Mouse (Mus musculus) hindbrain, embryonic 13.5 days (tissue): ENCODE results near the gene Ppp5c. TPM values are rescaled to one million over a fixed set of nuclear protein-coding genes. Genes with fewer than 3 reads are reported as not detected.
A peak's percentile ranks its signal among the peaks of the same experiment; 100 is the strongest.
"Not testable (repeated sequence)": the region's sequence is repeated elsewhere in the genome, so short reads cannot be mapped to it uniquely, and the experiment has no call there.

Source experiments
- ATAC-seq: fragments of 200-750 bp; cut with Nextera tagmentation; 2 replicates; pipeline ENCODE4 v1.8.0; 2017; ENCODE audit warnings: moderate TSS enrichment; ENCODE audit not compliant: low FRiP score
- H3K27ac ChIP-seq: fragments of 300-500 bp; sonication (generic); 2 replicates; pipeline ENCODE4 v1.5.1; 2015; ENCODE audit warnings: inconsistent platforms, mild to moderate bottlenecking, moderate library complexity
- H3K27me3 ChIP-seq: fragments of 300-500 bp; sonication (generic); 2 replicates; pipeline ENCODE4 v1.6.1; 2015; ENCODE audit warnings: mild to moderate bottlenecking, inconsistent platforms
- H3K36me3 ChIP-seq: fragments of 300-500 bp; sonication (generic); 2 replicates; pipeline ENCODE4 v1.6.1; 2015; ENCODE audit warnings: mild to moderate bottlenecking, inconsistent platforms
- H3K4me1 ChIP-seq: fragments of 300-500 bp; sonication (generic); replicated peaks from 2 replicates; pipeline ENCODE4 v1.6.1; 2015; ENCODE audit warnings: inconsistent platforms
- H3K4me2 ChIP-seq: fragments of 300-500 bp; sonication (generic); 2 replicates; pipeline ENCODE4 v1.6.1; 2015; ENCODE audit warnings: inconsistent platforms, mild to moderate bottlenecking, moderate library complexity
- H3K4me3 ChIP-seq: fragments of 300-500 bp; sonication (generic); 2 replicates; pipeline ENCODE4 v1.5.1; 2015; ENCODE audit warnings: mild to moderate bottlenecking, inconsistent platforms
- H3K9ac ChIP-seq: fragments of 300-500 bp; sonication (generic); 2 replicates; pipeline ENCODE4 v1.6.1; 2015; ENCODE audit warnings: mild to moderate bottlenecking, inconsistent platforms
- H3K9me3 ChIP-seq: fragments of 300-500 bp; sonication (generic); 2 replicates; pipeline ENCODE4 v1.6.1; 2016; ENCODE audit warnings: inconsistent platforms
- WGBS: fragments of 180-500 bp; shearing (Covaris S2); methylation state at CpG from one replicate; pipeline ENCODE4 v1.1.7; 2015; 5-methylcytosine and 5-hydroxymethylcytosine counted together
- polyA plus RNA-seq: library from polyadenylated mRNA; unstranded; fragments of >200 nt; fragmentation: Nextera tagmentation; extraction: Ambion mirVana; gene quantifications from 2 replicates; pipeline ENCODE4 v1.2.1, GENCODE M21; 2015

The Ppp5c gene
- polyA plus RNA-seq, result 109 and 115 TPM in 2 replicates

DNA sequence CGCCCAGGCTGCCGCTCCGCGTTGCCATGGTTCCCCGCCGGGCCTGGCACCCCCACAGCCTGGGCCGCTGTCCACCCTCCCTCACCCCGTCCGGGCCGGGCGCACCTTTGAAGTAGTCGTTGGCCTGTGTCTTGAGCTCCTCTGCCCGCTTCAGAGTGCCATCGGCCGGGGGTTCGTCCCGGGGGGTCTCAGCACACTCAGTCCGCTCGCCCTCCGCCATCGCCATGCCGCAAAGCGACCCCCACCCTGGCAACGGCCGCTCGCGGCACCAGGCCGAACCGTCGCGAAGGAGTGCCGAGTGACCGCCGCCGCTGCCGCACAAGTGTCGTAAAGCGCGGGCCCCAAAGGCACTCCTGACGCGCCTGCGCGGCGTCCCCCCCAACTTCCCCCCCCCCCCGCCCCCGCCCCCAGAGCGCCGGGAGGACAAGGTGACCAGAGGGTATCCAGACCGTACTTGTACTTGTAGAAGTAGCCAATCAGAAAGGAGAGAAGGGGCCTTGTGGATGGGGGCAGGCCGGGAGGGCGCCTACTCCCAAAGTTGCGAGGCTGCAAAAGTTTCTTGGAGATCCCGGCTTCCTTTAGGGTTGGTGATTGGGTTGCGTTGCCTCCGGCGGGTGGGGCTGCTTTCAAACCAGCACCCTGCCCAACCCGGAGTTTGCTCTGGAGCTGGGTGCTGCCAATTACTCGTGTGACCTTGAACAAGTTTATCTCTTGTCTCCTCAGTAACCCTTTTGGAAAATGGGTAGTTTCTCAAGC is at the start of gene Ppp5c:
Ppp5c (minus strand) TSS at position 337 of the 756 bp plus-strand sequence.
- WGBS, result under 1% methylated on average over 56 of the region's 58 CpGs
- Histone ChIP-seq H3K27me3 (0 out of 2 replicates have a peak, but pooled peaks cover 5% of the 10 kb centered on the region), H3K36me3 (peaks cover 23% of the 10 kb centered on the region), H3K4me3 (peak within 1 kb of the TSS; percentile 84), H3K9me3 (no peaks in the 10 kb centered on the region), H3K9ac (peak within 1 kb of the TSS; percentile 88), H3K27ac (peak within 1 kb of the TSS; percentile 76), H3K4me2 (peak within 1 kb of the TSS; percentile 83), H3K4me1 (peaks cover 36% of the 10 kb centered on the region)
- peak; percentile 90 for ATAC-seq

DNA sequence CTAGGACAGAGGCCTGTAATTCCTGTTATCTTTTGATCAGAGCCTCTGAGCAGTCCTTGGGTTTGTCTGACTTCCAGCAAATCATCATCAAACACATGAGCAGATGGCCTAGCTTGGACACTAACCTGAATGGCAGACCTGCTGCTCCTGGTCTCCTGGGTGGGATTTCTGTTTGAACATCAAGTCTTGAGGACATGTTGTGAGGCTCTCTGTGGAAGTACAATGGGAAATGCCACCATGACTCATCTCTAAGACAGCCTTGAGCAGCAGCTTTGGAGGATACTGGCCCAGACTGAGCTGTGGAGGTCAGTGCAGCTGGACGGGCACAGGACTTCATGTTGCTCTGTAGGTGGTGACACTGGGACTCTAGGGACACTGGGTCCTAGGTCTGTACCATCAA is 48.8 kb upstream of the Ppp5c start:
- no peak for ATAC-seq
- H3K9me3 ChIP-seq, result no peaks in the 10 kb centered on the region
- no peak overlapping the region for H3K27ac ChIP-seq
- H3K27me3 ChIP-seq, result 0 out of 2 replicates have a peak, but pooled peaks cover 2% of the 10 kb centered on the region
- no peak overlapping the region for H3K4me3 ChIP-seq
- no peak overlapping the region for H3K4me2 ChIP-seq
- no peak overlapping the region for H3K9ac ChIP-seq
- no peaks in the 10 kb centered on the region for H3K4me1 ChIP-seq
- H3K36me3 ChIP-seq, result no peaks in the 10 kb centered on the region
- 82% methylated on average over 1 of the region's 1 CpGs for WGBS

DNA sequence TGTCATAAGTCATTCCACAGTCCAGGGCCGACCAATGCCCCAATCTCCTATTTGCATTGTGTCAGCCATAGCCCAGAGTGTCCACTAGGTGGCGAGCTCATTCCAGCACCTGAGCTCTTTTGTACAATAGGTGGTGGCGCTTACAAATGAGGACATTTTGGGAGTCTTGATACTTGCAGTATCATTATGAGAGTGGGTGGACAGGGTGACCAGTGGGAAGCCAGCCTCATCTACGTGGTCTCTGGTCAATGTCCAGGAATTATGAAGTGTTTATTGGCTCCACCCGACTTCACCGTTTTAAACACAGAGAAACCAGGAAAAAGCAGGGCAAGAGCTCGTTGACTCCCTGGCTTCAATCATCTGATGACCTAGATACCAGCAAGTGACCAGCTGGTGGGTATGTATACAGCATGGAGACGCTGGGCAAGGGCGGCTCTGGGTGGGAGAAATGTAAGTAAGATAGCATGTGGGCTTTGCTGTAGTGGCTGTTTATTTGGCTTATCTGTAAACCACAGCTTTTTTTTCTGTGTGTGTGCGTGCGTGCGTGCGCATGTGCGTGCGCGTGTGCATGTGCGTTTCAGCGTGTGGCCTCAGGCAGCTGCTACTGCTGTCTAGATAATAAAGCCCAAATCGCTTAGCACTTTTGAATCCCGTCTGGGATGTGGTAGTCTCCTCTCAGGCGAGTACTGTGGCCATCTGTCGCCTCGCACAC is 46.3 kb upstream of the Ppp5c start, which contains the start of gene Psg16:
Psg16 (plus strand) TSS at position 137 of the 712 bp plus-strand sequence.
- H3K27me3 ChIP-seq, result 0 out of 2 replicates have a peak, but pooled peaks cover 2% of the 10 kb centered on the region
- H3K9me3 ChIP-seq, result no peaks in the 10 kb centered on the region
- H3K9ac ChIP-seq, result no peak within 1 kb of the TSS
- H3K4me2 ChIP-seq, result peak within 1 kb of the TSS; percentile 21; the same call in 1 of the 2 replicates
- no peak within 1 kb of the TSS for H3K27ac ChIP-seq
- WGBS, result 73% methylated on average over 23 of the region's 23 CpGs
- H3K4me1 ChIP-seq, result no peaks in the 10 kb centered on the region
- H3K4me3 ChIP-seq, result 0 out of 2 replicates have a peak within 1 kb of the TSS, but pooled peaks have one; percentile 2
- no peaks in the 10 kb centered on the region for H3K36me3 ChIP-seq
- ATAC-seq, result peak; percentile 84

DNA sequence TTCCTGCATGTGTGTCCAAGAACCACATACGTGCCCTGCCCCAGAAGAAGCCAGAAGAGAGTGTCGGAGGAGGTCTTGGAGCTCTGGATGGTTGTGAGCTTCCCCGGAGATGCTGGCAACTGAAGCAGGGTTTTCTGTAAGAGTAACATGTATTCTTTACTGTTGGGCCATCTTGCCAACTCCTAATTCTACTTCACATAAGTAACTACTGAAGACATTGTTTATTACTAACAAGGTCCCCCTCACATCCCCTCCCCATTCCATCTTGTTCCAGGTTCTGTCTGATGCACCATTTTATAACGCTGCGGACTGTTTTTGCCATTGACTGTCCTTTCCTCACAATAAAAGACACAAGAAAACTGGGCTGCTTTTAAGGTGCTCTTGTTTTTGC is 45.8 kb upstream of the Ppp5c start:
- WGBS, result 53% methylated on average over 5 of the region's 5 CpGs
- Histone ChIP-seq H3K27ac (no peak overlapping the region), H3K4me2 (no peak overlapping the region)

DNA sequence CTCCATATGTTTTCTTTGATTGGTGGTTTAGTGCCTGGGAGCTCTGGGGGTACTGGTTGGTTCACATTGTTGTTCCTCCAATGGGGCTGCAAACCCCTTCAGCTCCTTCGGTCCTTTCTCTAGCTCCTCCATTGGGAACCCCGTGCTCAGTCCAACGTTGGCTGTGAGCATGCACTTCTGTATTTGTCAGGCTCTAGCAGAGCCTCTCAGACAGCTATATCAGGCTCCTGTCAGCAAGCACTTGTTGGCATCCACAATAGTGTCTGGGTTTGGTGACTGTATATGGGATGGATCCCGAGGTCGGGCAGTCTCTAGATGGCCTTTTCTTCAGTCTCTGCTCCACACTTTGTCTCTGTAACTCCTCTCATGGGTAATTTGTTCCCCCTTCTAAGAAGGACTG is 39.9 kb upstream of the Ppp5c start:
- WGBS, result 68% methylated on average over 5 of the region's 5 CpGs
- H3K27ac ChIP-seq, H3K4me2 ChIP-seq, H3K4me1 ChIP-seq, H3K9me3 ChIP-seq, H3K4me3 ChIP-seq, H3K36me3 ChIP-seq, H3K9ac ChIP-seq, ATAC-seq: not testable (repeated sequence)
- peaks cover 12% of the 10 kb centered on the region for H3K27me3 ChIP-seq

More for the DNA sequence above, 45.8 kb upstream of the Ppp5c start:
- H3K4me3 ChIP-seq, result no peak overlapping the region
- H3K9ac ChIP-seq, result no peak overlapping the region
- H3K4me1 ChIP-seq, result no peaks in the 10 kb centered on the region
- no peaks in the 10 kb centered on the region for H3K36me3 ChIP-seq
- no peaks in the 10 kb centered on the region for H3K9me3 ChIP-seq
- ATAC-seq, result no peak
- H3K27me3 ChIP-seq, result peaks cover 2% of the 10 kb centered on the region; the same call in 1 of the 2 replicates

DNA sequence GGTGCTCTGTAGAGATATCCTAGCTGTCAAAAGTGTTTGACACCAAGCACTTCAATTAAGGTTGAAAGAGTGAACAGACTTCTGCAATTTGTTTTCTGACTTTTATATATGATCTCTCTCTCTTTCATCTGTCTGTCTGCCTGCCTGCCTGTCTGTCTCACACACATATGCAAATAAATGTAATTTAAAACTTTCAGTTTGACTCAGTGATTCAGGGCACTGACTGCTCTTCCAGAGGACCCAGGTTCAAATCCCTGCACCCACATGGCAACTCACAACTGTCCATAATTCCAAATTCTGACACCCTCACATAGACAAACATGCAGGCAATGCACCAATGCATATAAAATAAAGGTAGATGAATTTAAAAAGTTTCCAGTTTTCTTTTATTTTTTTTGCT is 39.3 kb upstream of the Ppp5c start:
- no peak overlapping the region for H3K27ac ChIP-seq
- H3K9me3 ChIP-seq, result no peaks in the 10 kb centered on the region
- ATAC-seq, result no peak
- H3K4me1 ChIP-seq, result peaks cover 6% of the 10 kb centered on the region
- no peak overlapping the region for H3K4me3 ChIP-seq
- H3K9ac ChIP-seq, result no peak overlapping the region
- H3K4me2 ChIP-seq, result no peak overlapping the region
- H3K36me3 ChIP-seq, result no peaks in the 10 kb centered on the region
- H3K27me3 ChIP-seq, result peaks cover 15% of the 10 kb centered on the region

DNA sequence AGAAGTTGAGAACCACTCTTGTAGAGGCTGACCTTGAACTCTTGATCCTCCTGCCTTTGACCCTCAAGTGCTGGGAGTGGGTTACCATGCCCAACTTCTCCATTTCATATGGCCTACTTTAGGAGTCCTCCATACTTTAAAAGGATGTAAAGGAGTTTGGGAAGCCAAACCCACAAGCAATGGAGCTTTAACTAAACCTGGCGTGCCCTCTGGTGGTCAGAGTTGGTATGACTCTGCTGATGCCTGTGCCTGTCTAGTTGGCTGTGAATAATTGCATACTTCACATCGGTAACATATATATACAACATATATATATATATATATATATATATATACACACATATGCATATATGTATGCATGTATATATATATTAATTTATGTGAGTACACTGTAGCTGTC is 38.7 kb upstream of the Ppp5c start:
- Histone ChIP-seq H3K27ac (no peak overlapping the region), H3K27me3 (peaks cover 20% of the 10 kb centered on the region), H3K4me2 (no peak overlapping the region), H3K9me3 (no peaks in the 10 kb centered on the region), H3K4me3 (no peak overlapping the region), H3K4me1 (peaks cover 6% of the 10 kb centered on the region), H3K9ac (no peak overlapping the region), H3K36me3 (no peaks in the 10 kb centered on the region)
- WGBS, result 14% methylated on average over 2 of the region's 2 CpGs
- ATAC-seq, result no peak

DNA sequence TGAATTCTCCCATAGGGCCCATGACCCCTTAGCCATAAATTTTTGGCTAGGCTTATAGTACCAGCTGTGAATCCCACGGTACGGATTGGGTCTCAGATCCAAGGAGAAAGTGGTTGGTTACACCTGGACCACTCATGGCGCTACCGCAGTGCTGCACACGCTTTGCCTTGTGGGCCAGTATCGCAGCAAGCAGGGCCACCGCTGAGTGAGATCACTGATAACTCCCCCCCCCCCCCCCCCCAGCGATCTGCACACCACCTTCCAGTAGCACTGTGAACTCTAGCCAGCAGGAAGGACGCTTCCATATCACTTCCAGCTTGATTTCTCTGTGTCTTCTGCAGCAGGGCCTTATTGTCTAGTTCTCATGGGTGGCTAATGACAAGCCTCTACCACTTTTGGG is 37.9 kb upstream of the Ppp5c start:
- Histone ChIP-seq H3K9ac (no peak overlapping the region), H3K9me3 (no peaks in the 10 kb centered on the region), H3K4me3 (no peak overlapping the region), H3K27ac (no peak overlapping the region), H3K27me3 (peaks cover 27% of the 10 kb centered on the region), H3K36me3 (no peaks in the 10 kb centered on the region), H3K4me1 (peaks cover 12% of the 10 kb centered on the region), H3K4me2 (no peak overlapping the region)
- no peak for ATAC-seq
- 86% methylated on average over 9 of the region's 9 CpGs for WGBS

DNA sequence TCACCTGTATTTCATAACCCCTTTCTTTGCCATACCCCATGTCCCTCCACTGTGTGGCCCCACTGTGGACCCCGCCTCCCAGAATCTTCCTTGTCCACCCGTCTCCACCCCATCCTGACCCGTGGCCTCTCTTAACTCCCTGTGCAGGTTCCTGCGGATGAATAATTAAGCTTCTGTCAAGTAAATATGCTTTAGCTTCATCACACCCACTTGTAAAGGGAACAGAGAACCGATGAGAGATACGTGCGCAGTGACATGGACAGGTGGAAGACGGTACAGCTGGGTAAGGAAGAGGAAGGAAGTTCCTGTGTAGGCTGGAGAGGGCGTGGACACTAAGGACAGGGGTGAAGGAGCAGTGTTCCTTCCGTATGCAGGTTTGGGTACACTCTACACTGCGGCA is 35.1 kb upstream of the Ppp5c start:
- Histone ChIP-seq H3K36me3 (no peaks in the 10 kb centered on the region), H3K9me3 (no peaks in the 10 kb centered on the region), H3K4me3 (peak overlapping the region; percentile 42), H3K27ac (no peak overlapping the region), H3K9ac (peak overlapping the region; percentile 43), H3K4me1 (peaks cover 40% of the 10 kb centered on the region), H3K27me3 (peaks cover 27% of the 10 kb centered on the region), H3K4me2 (peak overlapping the region; percentile 60)
- peak; percentile 29 for ATAC-seq
- 22% methylated on average over 11 of the region's 11 CpGs for WGBS

DNA sequence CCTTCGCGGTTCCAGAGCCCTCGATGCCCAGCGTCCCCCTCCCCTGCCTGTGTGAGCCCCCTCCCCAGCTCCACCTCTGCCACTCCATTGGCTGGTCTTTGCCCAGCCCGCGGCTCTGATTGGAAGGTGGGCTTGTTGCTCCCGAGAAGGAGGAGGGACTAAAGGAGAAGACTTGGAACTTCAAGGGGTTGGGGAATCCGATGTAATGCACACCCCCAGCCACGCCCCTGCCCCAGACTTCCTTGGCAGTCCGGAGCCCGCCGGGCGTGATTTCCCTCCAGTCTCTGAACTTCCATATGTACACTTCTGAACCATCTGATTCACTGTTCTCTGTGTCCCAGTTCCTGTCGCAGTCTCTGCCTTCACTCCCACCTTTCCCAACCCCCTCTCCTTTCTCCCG is 34.7 kb upstream of the Ppp5c start, which contains the start of gene Hif3a:
Hif3a (minus strand) TSS at position 39 of the 400 bp plus-strand sequence.
- Histone ChIP-seq H3K4me1 (peaks cover 43% of the 10 kb centered on the region), H3K9ac (peak within 1 kb of the TSS; percentile 43), H3K27ac (no peak within 1 kb of the TSS), H3K4me2 (peak within 1 kb of the TSS; percentile 60), H3K27me3 (peaks cover 27% of the 10 kb centered on the region), H3K4me3 (peak within 1 kb of the TSS; percentile 42), H3K36me3 (no peaks in the 10 kb centered on the region), H3K9me3 (no peaks in the 10 kb centered on the region)
- peak; percentile 82 for ATAC-seq
- 0% methylated on average over 15 of the region's 15 CpGs for WGBS

DNA sequence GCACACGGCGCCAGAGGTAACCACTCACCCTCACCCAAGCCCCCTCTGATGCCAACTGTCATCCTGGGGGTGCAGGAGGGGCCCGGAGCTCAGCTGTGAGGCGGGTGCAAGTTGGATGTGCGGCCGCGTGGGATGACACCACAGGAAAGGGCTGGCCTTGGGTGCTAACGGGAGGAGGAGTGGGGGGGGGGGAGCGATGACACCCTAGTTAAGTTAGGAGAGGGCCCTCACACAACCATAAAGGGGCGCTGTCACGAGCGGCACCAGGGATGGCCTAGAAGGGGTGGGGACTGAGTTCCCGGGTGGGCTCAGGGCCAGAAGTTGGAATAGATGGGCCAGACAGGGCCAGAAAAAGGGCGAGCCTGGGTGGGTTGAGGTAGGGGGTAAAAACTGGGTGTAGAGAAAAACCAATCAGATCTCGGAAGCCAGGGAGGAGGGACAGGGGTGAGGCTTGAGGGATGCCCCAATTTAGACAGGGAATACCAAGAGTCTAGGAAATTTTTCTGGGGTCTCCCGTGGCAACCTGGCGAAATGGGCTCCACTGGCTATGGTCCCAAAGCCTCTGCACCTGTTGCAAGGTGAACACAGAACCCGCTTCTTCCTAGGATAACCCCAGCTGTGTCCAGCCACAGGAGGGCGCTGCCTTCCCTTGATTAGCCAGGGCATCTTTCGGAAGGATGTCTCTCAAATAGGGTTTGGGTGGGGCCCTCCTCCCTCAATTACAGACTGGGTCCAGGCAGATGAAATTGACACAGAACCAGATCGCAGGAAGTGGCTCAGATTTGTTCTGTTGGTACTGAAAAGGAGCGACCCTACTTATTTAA is 33.3 kb upstream of the Ppp5c start:
- Histone ChIP-seq H3K4me2 (peak overlapping the region; percentile 60; the same call in 1 of the 2 replicates), H3K9ac (no peak overlapping the region), H3K4me1 (peaks cover 52% of the 10 kb centered on the region), H3K36me3 (no peaks in the 10 kb centered on the region), H3K27ac (peak overlapping the region; percentile 66), H3K9me3 (no peaks in the 10 kb centered on the region), H3K4me3 (no peak overlapping the region), H3K27me3 (peaks cover 27% of the 10 kb centered on the region)
- WGBS, result 77% methylated on average over 21 of the region's 22 CpGs
- ATAC-seq, result no peak
